Mouse (Mus musculus) myocyte (in vitro differentiated cells): ENCODE measurements around the gene Kctd2.

ENCODE experiments used
- CEBPB ChIP-seq: IDR thresholded peaks from 2 replicates; pipeline ENCODE4 v1.6.1; 2011; ENCODE audit warnings: mild to moderate bottlenecking, moderate library complexity; ENCODE audit not compliant: poor library complexity, insufficient read depth, severe bottlenecking
- E2F4 ChIP-seq: IDR thresholded peaks from one replicate; pipeline ENCODE4 v1.6.1; 2011; ENCODE audit warnings: mild to moderate bottlenecking, control low read depth, moderate library complexity; ENCODE audit not compliant: insufficient read depth
- MAX ChIP-seq: IDR thresholded peaks from one replicate; pipeline ENCODE4 v1.6.1; 2011; ENCODE audit warnings: low read depth, mild to moderate bottlenecking, control low read depth
- MYOD1 ChIP-seq, 3 experiments: IDR thresholded peaks; one replicate each; pipeline ENCODE4 v1.6.1; 2011; ENCODE audit warnings: control low read depth in 2 of 3, low read depth in 2 of 3, mild to moderate bottlenecking in 2 of 3, moderate library complexity in 1 of 3; ENCODE audit not compliant: insufficient read length in 2 of 3, control insufficient read depth in 1 of 3
- POLR2A ChIP-seq: IDR thresholded peaks from one replicate; pipeline ENCODE4 v1.6.1; 2011; ENCODE audit warnings: low read depth, mild to moderate bottlenecking, control low read depth, moderate library complexity; ENCODE audit not compliant: insufficient read length
- SRF ChIP-seq: IDR thresholded peaks from one replicate; pipeline ENCODE4 v1.6.1; 2011; ENCODE audit warnings: low read depth; ENCODE audit not compliant: control insufficient read depth, insufficient read length
- TCF3 ChIP-seq: IDR thresholded peaks from one replicate; pipeline ENCODE4 v1.6.1; 2011; ENCODE audit warnings: low read depth, control low read depth; ENCODE audit not compliant: insufficient read length
- USF1 ChIP-seq: IDR thresholded peaks from one replicate; pipeline ENCODE4 v1.6.1; 2011; ENCODE audit warnings: low read depth, mild to moderate bottlenecking, control low read depth, moderate library complexity

GRCm38 (mm10) chr11:115425671-115426070 lies 5.7 kb downstream of the Kctd2 start:
- TF ChIP-seq MAX (no peak), POLR2A (no peak), SRF (no peak), TCF3 (no peak), CEBPB (no peak), USF1 (no peak), E2F4 (no peak), MYOD1 (IDR thresholded peaks at IDR 0.05; ENCODE audit: control insufficient read depth in 1 of 3, insufficient read length in 2 of 3, low read depth in 2 of 3) (no peak)
